Mouse (Mus musculus) neural tube, embryonic 12.5 days (tissue): ENCODE data around the gene Rtn4rl1. TPM values are rescaled to one million over a fixed set of nuclear protein-coding genes. Genes with fewer than 3 reads are reported as not detected.

Source experiments
- ATAC-seq: fragments of 200-750 bp; cut with Nextera tagmentation; 2 replicates; pipeline ENCODE4 v1.8.0; 2017; ENCODE audit warnings: low read depth, mild to moderate bottlenecking, moderate TSS enrichment, moderate library complexity; ENCODE audit not compliant: low FRiP score
- H3K27ac ChIP-seq: fragments of 300-500 bp; sonication (generic); 2 replicates; pipeline ENCODE4 v1.5.1; 2016
- H3K27me3 ChIP-seq: fragments of 300-500 bp; sonication (generic); replicated peaks from 2 replicates; pipeline ENCODE4 v1.6.1; 2016; ENCODE audit warnings: mild to moderate bottlenecking
- H3K36me3 ChIP-seq: fragments of 300-500 bp; sonication (generic); 2 replicates; pipeline ENCODE4 v1.6.1; 2016; ENCODE audit warnings: mild to moderate bottlenecking
- H3K4me1 ChIP-seq: fragments of 300-500 bp; sonication (generic); 2 replicates; pipeline ENCODE4 v1.6.1; 2016
- H3K4me2 ChIP-seq: fragments of 300-500 bp; sonication (generic); replicated peaks from 2 replicates; pipeline ENCODE4 v1.6.1; 2016; ENCODE audit warnings: mild to moderate bottlenecking
- H3K4me3 ChIP-seq: fragments of 300-500 bp; sonication (generic); 2 replicates; pipeline ENCODE4 v1.5.1; 2016
- H3K9ac ChIP-seq: fragments of 300-500 bp; sonication (generic); 2 replicates; pipeline ENCODE4 v1.6.1; 2016; ENCODE audit warnings: mild to moderate bottlenecking
- H3K9me3 ChIP-seq: fragments of 300-500 bp; sonication (generic); 2 replicates; pipeline ENCODE4 v1.6.1; 2016; ENCODE audit warnings: mild to moderate bottlenecking
- WGBS: fragments of 180-500 bp; shearing (Covaris S2); methylation state at CpG from one replicate; pipeline ENCODE4 v1.1.7; 2016; 5-methylcytosine and 5-hydroxymethylcytosine counted together
- polyA plus RNA-seq: library from polyadenylated mRNA; unstranded; fragments of >200 nt; fragmentation: Nextera tagmentation; extraction: Ambion mirVana; gene quantifications from 2 replicates; pipeline ENCODE4 v1.2.1, GENCODE M21; 2016

Rtn4rl1 gene
- polyA plus RNA-seq, 1 experiment from 2014 or later: 14.5 TPM

GRCm38 (mm10) chr11:75264550-75264949 is 71.0 kb downstream of the Rtn4rl1 start:
- H3K4me1 ChIP-seq: peaks cover 49% of the 10 kb centered on the region
- H3K4me3 ChIP-seq: no peak overlapping the region
- H3K36me3 ChIP-seq: no peaks in the 10 kb centered on the region
- no peak overlapping the region; the same call in 1 of the 2 replicates for H3K27ac ChIP-seq
- H3K9ac ChIP-seq: no peak overlapping the region
- no peak for ATAC-seq
- no peaks in the 10 kb centered on the region for H3K9me3 ChIP-seq
- H3K4me2 ChIP-seq: no peak overlapping the region
- no peaks in the 10 kb centered on the region for H3K27me3 ChIP-seq
- WGBS: 86% methylated on average over 6 of the region's 6 CpGs

GRCm38 (mm10) chr11:75265545-75265944 is 72.0 kb downstream of the Rtn4rl1 start:
- H3K27ac ChIP-seq: no peak overlapping the region
- peaks cover 43% of the 10 kb centered on the region for H3K4me1 ChIP-seq
- H3K27me3 ChIP-seq: no peaks in the 10 kb centered on the region
- ATAC-seq: no peak
- no peak overlapping the region for H3K4me2 ChIP-seq
- 68% methylated on average over 15 of the region's 15 CpGs for WGBS
- no peak overlapping the region for H3K9ac ChIP-seq
- H3K4me3 ChIP-seq: no peak overlapping the region
- H3K36me3 ChIP-seq: no peaks in the 10 kb centered on the region
- H3K9me3 ChIP-seq: no peaks in the 10 kb centered on the region

- H3K9ac ChIP-seq: no peak overlapping the region
- 63% methylated on average over 9 of the region's 9 CpGs for WGBS
- no peak overlapping the region for H3K4me2 ChIP-seq
- no peak overlapping the region for H3K4me3 ChIP-seq
- H3K4me1 ChIP-seq: peaks cover 25% of the 10 kb centered on the region
- H3K9me3 ChIP-seq: no peaks in the 10 kb centered on the region
- no peak for ATAC-seq
- H3K27me3 ChIP-seq: no peaks in the 10 kb centered on the region
- H3K27ac ChIP-seq: no peak overlapping the region
- no peaks in the 10 kb centered on the region for H3K36me3 ChIP-seq
Measured at GRCm38 (mm10) chr11:75267826-75268281, 74.3 kb downstream of the Rtn4rl1 start.

GRCm38 (mm10) chr11:75268492-75268891 is 74.9 kb downstream of the Rtn4rl1 start:
- no peaks in the 10 kb centered on the region for H3K9me3 ChIP-seq
- no peaks in the 10 kb centered on the region for H3K36me3 ChIP-seq
- no peak overlapping the region for H3K4me3 ChIP-seq
- no peak overlapping the region for H3K27ac ChIP-seq
- WGBS: 84% methylated on average over 5 of the region's 5 CpGs
- no peak for ATAC-seq
- H3K4me2 ChIP-seq: no peak overlapping the region
- H3K4me1 ChIP-seq: peaks cover 23% of the 10 kb centered on the region
- no peak overlapping the region for H3K9ac ChIP-seq
- H3K27me3 ChIP-seq: no peaks in the 10 kb centered on the region

GRCm38 (mm10) chr11:75269213-75269612 is 75.6 kb downstream of the Rtn4rl1 start:
- no peak overlapping the region for H3K4me2 ChIP-seq
- WGBS: 89% methylated on average over 4 of the region's 4 CpGs
- H3K36me3 ChIP-seq: no peaks in the 10 kb centered on the region
- peaks cover 19% of the 10 kb centered on the region for H3K4me1 ChIP-seq
- no peak overlapping the region for H3K27ac ChIP-seq
- H3K9me3 ChIP-seq: no peaks in the 10 kb centered on the region
- no peak for ATAC-seq
- no peak overlapping the region for H3K9ac ChIP-seq
- H3K4me3 ChIP-seq: no peak overlapping the region
- no peaks in the 10 kb centered on the region; the same call in 1 of the 2 replicates for H3K27me3 ChIP-seq

GRCm38 (mm10) chr11:75270276-75270984 is 76.8 kb downstream of the Rtn4rl1 start:
- Histone ChIP-seq H3K4me1 (peaks cover 24% of the 10 kb centered on the region), H3K27me3 (no peaks in the 10 kb centered on the region; the same call in 1 of the 2 replicates), H3K4me2 (no peak overlapping the region), H3K27ac (no peak overlapping the region), H3K9me3 (no peaks in the 10 kb centered on the region), H3K9ac (no peak overlapping the region), H3K36me3 (no peaks in the 10 kb centered on the region), H3K4me3 (no peak overlapping the region)
- no peak for ATAC-seq
- 75% methylated on average over 8 of the region's 8 CpGs for WGBS

GRCm38 (mm10) chr11:75270985-75271434 is 77.4 kb downstream of the Rtn4rl1 start:
- H3K27me3 ChIP-seq: no peaks in the 10 kb centered on the region; the same call in 1 of the 2 replicates
- 73% methylated on average over 7 of the region's 7 CpGs for WGBS
- ATAC-seq: no peak

GRCm38 (mm10) chr11:75273466-75273865 is 79.9 kb downstream of the Rtn4rl1 start:
- WGBS: 6% methylated on average over 8 of the region's 8 CpGs
- H3K27ac ChIP-seq: no peak overlapping the region
- no peaks in the 10 kb centered on the region for H3K9me3 ChIP-seq
- H3K36me3 ChIP-seq: no peaks in the 10 kb centered on the region
- no peaks in the 10 kb centered on the region; the same call in 1 of the 2 replicates for H3K27me3 ChIP-seq
- no peak for ATAC-seq
- no peak overlapping the region for H3K4me3 ChIP-seq
- H3K4me2 ChIP-seq: 0 out of 2 replicates have a peak overlapping the region, but pooled peaks have one; percentile 14
- no peak overlapping the region for H3K9ac ChIP-seq
- H3K4me1 ChIP-seq: peaks cover 20% of the 10 kb centered on the region

More at GRCm38 (mm10) chr11:75270985-75271434, 77.4 kb downstream of the Rtn4rl1 start:
- H3K27ac ChIP-seq: no peak overlapping the region
- no peak overlapping the region for H3K9ac ChIP-seq
- peaks cover 20% of the 10 kb centered on the region for H3K4me1 ChIP-seq
- H3K4me3 ChIP-seq: no peak overlapping the region
- H3K9me3 ChIP-seq: no peaks in the 10 kb centered on the region
- no peaks in the 10 kb centered on the region for H3K36me3 ChIP-seq
- no peak overlapping the region for H3K4me2 ChIP-seq

GRCm38 (mm10) chr11:75275035-75275434 is 81.5 kb downstream of the Rtn4rl1 start:
- Histone ChIP-seq H3K9me3 (no peaks in the 10 kb centered on the region), H3K4me2 (0 out of 2 replicates have a peak overlapping the region, but pooled peaks have one; percentile 2), H3K9ac (no peak overlapping the region), H3K27me3 (peaks cover 4% of the 10 kb centered on the region; the same call in 1 of the 2 replicates), H3K36me3 (no peaks in the 10 kb centered on the region), H3K27ac (no peak overlapping the region), H3K4me3 (no peak overlapping the region), H3K4me1 (peaks cover 31% of the 10 kb centered on the region)
- ATAC-seq: no peak
- 18% methylated on average over 6 of the region's 6 CpGs for WGBS

- no peak for ATAC-seq
- H3K4me2 ChIP-seq: no peak overlapping the region
- no peak overlapping the region for H3K9ac ChIP-seq
- no peaks in the 10 kb centered on the region for H3K9me3 ChIP-seq
- WGBS: 65% methylated on average over 7 of the region's 7 CpGs
- H3K36me3 ChIP-seq: no peaks in the 10 kb centered on the region
- H3K4me1 ChIP-seq: peaks cover 58% of the 10 kb centered on the region
- no peak overlapping the region for H3K4me3 ChIP-seq
- peaks cover 33% of the 10 kb centered on the region for H3K27me3 ChIP-seq
- H3K27ac ChIP-seq: no peak overlapping the region
Measured at GRCm38 (mm10) chr11:75278115-75278514, 84.5 kb downstream of the Rtn4rl1 start.

- peaks cover 53% of the 10 kb centered on the region for H3K4me1 ChIP-seq
- no peak overlapping the region for H3K9ac ChIP-seq
- H3K9me3 ChIP-seq: no peaks in the 10 kb centered on the region
- no peak for ATAC-seq
- peak overlapping the region; percentile 11; the same call in 1 of the 2 replicates for H3K4me3 ChIP-seq
- H3K27ac ChIP-seq: no peak overlapping the region
- H3K27me3 ChIP-seq: peaks cover 39% of the 10 kb centered on the region
- 16% methylated on average over 4 of the region's 4 CpGs for WGBS
- H3K4me2 ChIP-seq: peak overlapping the region; percentile 53
- no peaks in the 10 kb centered on the region for H3K36me3 ChIP-seq
Measured at GRCm38 (mm10) chr11:75279013-75279341, 85.4 kb downstream of the Rtn4rl1 start.

GRCm38 (mm10) chr11:75279342-75280065 is 85.9 kb downstream of the Rtn4rl1 start:
- H3K9ac ChIP-seq: 0 out of 2 replicates have a peak overlapping the region, but pooled peaks have one; percentile 33
- H3K9me3 ChIP-seq: no peaks in the 10 kb centered on the region
- H3K4me3 ChIP-seq: peak overlapping the region; percentile 11; the same call in 1 of the 2 replicates
- 6% methylated on average over 16 of the region's 16 CpGs for WGBS
- H3K27ac ChIP-seq: no peak overlapping the region
- H3K4me2 ChIP-seq: peak overlapping the region; percentile 53
- no peak for ATAC-seq
- peaks cover 40% of the 10 kb centered on the region for H3K27me3 ChIP-seq
- H3K4me1 ChIP-seq: peaks cover 49% of the 10 kb centered on the region
- H3K36me3 ChIP-seq: no peaks in the 10 kb centered on the region
